Mouse (Mus musculus) ZHBTc4 (cell line): ENCODE data around the gene Kcnip1.

Source experiments
- DNase-seq: peaks from one replicate; pipeline ENCODE4 v3.0.0-alpha.2; 2011; ENCODE audit warnings: low read depth, low spot score

Gene Kcnip1

GRCm38 (mm10) chr11:33843294-33843864 is 149.6 kb downstream of the Kcnip1 start:
- peak; percentile 55 for DNase-seq

- no peak for DNase-seq
Measured at GRCm38 (mm10) chr11:33839049-33839448, 153.9 kb downstream of the Kcnip1 start.

- peak; percentile 15 for DNase-seq
Measured at GRCm38 (mm10) chr11:33829774-33830173, 163.2 kb downstream of the Kcnip1 start.

GRCm38 (mm10) chr11:33827829-33828206 is 165.1 kb downstream of the Kcnip1 start:
- DNase-seq = no peak

- DNase-seq = no peak
Measured at GRCm38 (mm10) chr11:33827085-33827828, 165.7 kb downstream of the Kcnip1 start.

- no peak for DNase-seq
Measured at GRCm38 (mm10) chr11:33824739-33825138, 168.2 kb downstream of the Kcnip1 start.

GRCm38 (mm10) chr11:33821331-33821730 is 171.6 kb downstream of the Kcnip1 start:
- no peak for DNase-seq

GRCm38 (mm10) chr11:33820876-33821275 is 172.1 kb downstream of the Kcnip1 start:
- DNase-seq = no peak

GRCm38 (mm10) chr11:33818861-33819503 is 174.0 kb downstream of the Kcnip1 start:
- no peak for DNase-seq

- DNase-seq = no peak
Measured at GRCm38 (mm10) chr11:33816020-33816419, 176.9 kb downstream of the Kcnip1 start.

GRCm38 (mm10) chr11:33810105-33810504 is 182.8 kb downstream of the Kcnip1 start:
- DNase-seq = no peak

GRCm38 (mm10) chr11:33803093-33803492 is 189.9 kb downstream of the Kcnip1 start:
- DNase-seq = no peak

GRCm38 (mm10) chr11:33800436-33801088 is 192.4 kb downstream of the Kcnip1 start:
- no peak for DNase-seq

GRCm38 (mm10) chr11:33799933-33800332 is 193.0 kb downstream of the Kcnip1 start:
- no peak for DNase-seq

GRCm38 (mm10) chr11:33798094-33798648 is 194.8 kb downstream of the Kcnip1 start:
- DNase-seq = no peak

GRCm38 (mm10) chr11:33787362-33787761 is 205.6 kb downstream of the Kcnip1 start:
- peak; percentile 72 for DNase-seq

- DNase-seq = no peak
Measured at GRCm38 (mm10) chr11:33786572-33786971, 206.4 kb downstream of the Kcnip1 start.

GRCm38 (mm10) chr11:33781561-33781971 is 211.4 kb downstream of the Kcnip1 start:
- DNase-seq = no peak

GRCm38 (mm10) chr11:33780263-33780662 is 212.7 kb downstream of the Kcnip1 start:
- DNase-seq = no peak

GRCm38 (mm10) chr11:33772615-33773141 is 220.3 kb downstream of the Kcnip1 start:
- no peak for DNase-seq

GRCm38 (mm10) chr11:33772043-33772442 is 220.9 kb downstream of the Kcnip1 start:
- no peak for DNase-seq
